Mouse (Mus musculus): ENCODE data around the gene Armc9. TPM values are rescaled to one million over a fixed set of nuclear protein-coding genes. Genes with fewer than 3 reads are reported as not detected.

The Armc9 gene
- polyA plus RNA-seq, 1 experiment from 2014 or later: 21.6 TPM

GRCm38 (mm10) chr1:86313096-86313771, 158.7 kb downstream of the Armc9 start:
- DNase-seq (ENCODE audit: low spot score): no peak
- Histone ChIP-seq H3K9me3 (no peaks in the 10 kb centered on the region), H3K36me3 (no peaks in the 10 kb centered on the region), H3K4me1 (peaks cover 18% of the 10 kb centered on the region; the same call in 1 of the 2 replicates), H3K4me3 (peak overlapping the region; percentile 18; the same call in 1 of the 2 replicates), H3K27me3 (ENCODE audit: insufficient read depth, poor library complexity, severe bottlenecking) (peaks cover 15% of the 10 kb centered on the region; the same call in 1 of the 2 replicates), H3K27ac (no peak overlapping the region; the same call in 1 of the 2 replicates)
- WGBS: 48% methylated on average over 16 of the region's 16 CpGs

GRCm38 (mm10) chr1:86313772-86314125, 159.2 kb downstream of the Armc9 start:
- Histone ChIP-seq H3K4me3 (peak overlapping the region; percentile 18; the same call in 1 of the 2 replicates), H3K27ac (no peak overlapping the region; the same call in 1 of the 2 replicates), H3K4me1 (peaks cover 18% of the 10 kb centered on the region; the same call in 1 of the 2 replicates), H3K36me3 (no peaks in the 10 kb centered on the region), H3K27me3 (ENCODE audit: insufficient read depth, poor library complexity, severe bottlenecking) (peaks cover 15% of the 10 kb centered on the region; the same call in 1 of the 2 replicates), H3K9me3 (no peaks in the 10 kb centered on the region)
- 24% methylated on average over 15 of the region's 15 CpGs for WGBS
- no peak for DNase-seq (ENCODE audit: low spot score)

- DNase-seq (ENCODE audit: low spot score): no peak
- 77% methylated on average over 7 of the region's 8 CpGs for WGBS
- H3K36me3 ChIP-seq: no peaks in the 10 kb centered on the region
Measured at GRCm38 (mm10) chr1:86320822-86321413, 166.3 kb downstream of the Armc9 start.

More at GRCm38 (mm10) chr1:86320822-86321413, 166.3 kb downstream of the Armc9 start:
- Histone ChIP-seq H3K4me1 (no peaks in the 10 kb centered on the region), H3K27me3 (ENCODE audit: insufficient read depth, poor library complexity, severe bottlenecking) (no peaks in the 10 kb centered on the region), H3K4me3 (no peak overlapping the region), H3K27ac (no peak overlapping the region), H3K9me3 (0 out of 2 replicates have a peak, but pooled peaks cover 4% of the 10 kb centered on the region)

Other genes with a start within 250 kb of the Armc9 start
- gene 4933407L21Rik, start 226.3 kb upstream of the Armc9 start, polyA plus RNA-seq (2016; fragmentation: Nextera tagmentation; extraction: Ambion mirVana): not detected in 2 replicates
- gene Gpr55, start 193.8 kb upstream of the Armc9 start, polyA plus RNA-seq (2016; fragmentation: Nextera tagmentation; extraction: Ambion mirVana): 0.04 TPM in 1 of 2 replicates, not detected in the other
- gene Spata3, start 138.0 kb upstream of the Armc9 start, polyA plus RNA-seq (2016; fragmentation: Nextera tagmentation; extraction: Ambion mirVana): not detected in 2 replicates
- 1.1 and 4.7 TPM in 2 replicates for gene 2810459M11Rik, start 108.9 kb upstream of the Armc9 start, polyA plus RNA-seq (2016; fragmentation: Nextera tagmentation; extraction: Ambion mirVana)
- 191 and 198 TPM in 2 replicates for gene Psmd1, start 90.4 kb upstream of the Armc9 start, polyA plus RNA-seq (2016; fragmentation: Nextera tagmentation; extraction: Ambion mirVana)
- gene Htr2b, start 42.8 kb upstream of the Armc9 start, polyA plus RNA-seq (2016; fragmentation: Nextera tagmentation; extraction: Ambion mirVana): 0.40 and 0.51 TPM in 2 replicates
- gene Gm21972, start 21.1 kb upstream of the Armc9 start, polyA plus RNA-seq (2016; fragmentation: Nextera tagmentation; extraction: Ambion mirVana): 0.24 TPM in 1 of 2 replicates, not detected in the other
- gene B3gnt7, start 148.1 kb downstream of the Armc9 start, polyA plus RNA-seq (2016; fragmentation: Nextera tagmentation; extraction: Ambion mirVana): 6.6 and 8.1 TPM in 2 replicates
- gene Ncl, start 204.6 kb downstream of the Armc9 start, polyA plus RNA-seq (2016; fragmentation: Nextera tagmentation; extraction: Ambion mirVana): 345 and 518 TPM in 2 replicates

Measured in heart, embryonic 10.5 days (tissue).